Mouse (Mus musculus) intestine, embryonic 16.5 days (tissue): ENCODE results near the gene Hipk2. TPM values are rescaled to one million over a fixed set of nuclear protein-coding genes. Genes with fewer than 3 reads are reported as not detected.

Experiments used
- ATAC-seq: fragments of 200-750 bp; cut with Nextera tagmentation; 2 replicates; pipeline ENCODE4 v1.8.0; 2017; ENCODE audit warnings: moderate TSS enrichment, moderate library complexity
- H3K27ac ChIP-seq: fragments of 300-500 bp; sonication (generic); 2 replicates; pipeline ENCODE4 v1.5.1; 2014; ENCODE audit warnings: mild to moderate bottlenecking, low read length
- H3K27me3 ChIP-seq: fragments of 300-500 bp; sonication (generic); replicated peaks from 2 replicates; pipeline ENCODE4 v1.6.1; 2014; ENCODE audit warnings: low read length, control low read depth, mixed read lengths; ENCODE audit not compliant: control insufficient read depth, insufficient read depth
- H3K36me3 ChIP-seq: fragments of 300-500 bp; sonication (generic); 2 replicates; pipeline ENCODE4 v1.6.1; 2014; ENCODE audit warnings: low read length, control low read depth; ENCODE audit not compliant: control insufficient read depth, insufficient read depth
- H3K4me1 ChIP-seq: fragments of 300-500 bp; sonication (generic); 2 replicates; pipeline ENCODE4 v1.6.1; 2014; ENCODE audit warnings: low read length, control low read depth, mixed read lengths; ENCODE audit not compliant: control insufficient read depth, insufficient read depth
- H3K4me2 ChIP-seq: fragments of 300-500 bp; sonication (generic); 2 replicates; pipeline ENCODE4 v1.6.1; 2014; ENCODE audit warnings: low read depth, low read length, control low read depth
- H3K4me3 ChIP-seq: fragments of 300-500 bp; sonication (generic); 2 replicates; pipeline ENCODE4 v1.5.1; 2014; ENCODE audit warnings: mild to moderate bottlenecking, low read length
- H3K9ac ChIP-seq: fragments of 300-500 bp; sonication (generic); 2 replicates; pipeline ENCODE4 v1.6.1; 2014; ENCODE audit warnings: low read depth, low read length
- H3K9me3 ChIP-seq: fragments of 300-500 bp; sonication (generic); 2 replicates; pipeline ENCODE4 v1.6.1; 2016; ENCODE audit warnings: low read length, control low read depth; ENCODE audit not compliant: control insufficient read depth
- WGBS: fragments of 180-500 bp; shearing (Covaris S2); extraction: QIAGEN DNeasy Blood & Tissue Kit; methylation state at CpG from one replicate; pipeline ENCODE4 v1.1.7; 2014; 5-methylcytosine and 5-hydroxymethylcytosine counted together
- polyA plus RNA-seq: library from polyadenylated mRNA; unstranded; fragments of >200 nt; fragmentation: Nextera tagmentation; extraction: Ambion mirVana; gene quantifications from 2 replicates; pipeline ENCODE4 v1.2.1, GENCODE M21; 2015

Hipk2 gene
- polyA plus RNA-seq, 1 experiment from 2014 or later: 18.7 TPM

DNA sequence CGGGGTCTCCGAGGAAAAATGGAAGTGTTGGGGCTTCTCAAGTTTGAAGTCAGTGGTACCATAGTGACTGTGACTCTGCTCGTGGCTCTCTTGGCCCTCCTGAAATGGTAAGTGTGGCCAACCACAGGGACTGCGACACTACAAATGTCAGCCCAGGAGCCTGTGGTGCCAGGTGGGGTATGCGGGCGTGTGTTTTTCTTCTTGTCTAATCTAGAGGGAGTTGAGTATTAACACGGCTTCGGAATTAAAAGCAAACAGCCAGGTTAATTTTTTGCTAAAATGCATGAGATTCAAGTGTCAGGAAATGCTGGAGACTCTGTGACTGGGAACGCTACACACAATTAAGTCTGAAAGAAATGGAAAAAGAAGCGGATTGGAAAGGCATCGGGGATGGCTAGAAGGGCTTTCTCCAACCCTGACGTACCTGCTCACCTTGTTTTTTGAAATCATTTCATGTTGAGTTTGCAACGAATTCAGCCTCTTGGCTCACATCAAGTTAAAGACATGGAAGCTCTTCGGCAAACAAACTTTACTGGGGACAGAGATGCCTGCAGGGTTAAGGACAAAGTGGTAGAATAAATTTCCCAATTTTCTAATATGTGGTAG is 43.3 kb upstream of the Hipk2 start:
- H3K36me3 ChIP-seq: no peaks in the 10 kb centered on the region
- no peak overlapping the region for H3K4me3 ChIP-seq
- peak overlapping the region; percentile 23; the same call in 1 of the 2 replicates for H3K4me2 ChIP-seq
- peak overlapping the region; percentile 80 for H3K27ac ChIP-seq
- no peaks in the 10 kb centered on the region for H3K9me3 ChIP-seq
- no peaks in the 10 kb centered on the region for H3K27me3 ChIP-seq
- WGBS: 60% methylated on average over 14 of the region's 14 CpGs
- no peak overlapping the region for H3K9ac ChIP-seq
- H3K4me1 ChIP-seq: peaks cover 24% of the 10 kb centered on the region
- 0 out of 2 replicates have a peak, but pooled peaks have one; percentile 16 for ATAC-seq

DNA sequence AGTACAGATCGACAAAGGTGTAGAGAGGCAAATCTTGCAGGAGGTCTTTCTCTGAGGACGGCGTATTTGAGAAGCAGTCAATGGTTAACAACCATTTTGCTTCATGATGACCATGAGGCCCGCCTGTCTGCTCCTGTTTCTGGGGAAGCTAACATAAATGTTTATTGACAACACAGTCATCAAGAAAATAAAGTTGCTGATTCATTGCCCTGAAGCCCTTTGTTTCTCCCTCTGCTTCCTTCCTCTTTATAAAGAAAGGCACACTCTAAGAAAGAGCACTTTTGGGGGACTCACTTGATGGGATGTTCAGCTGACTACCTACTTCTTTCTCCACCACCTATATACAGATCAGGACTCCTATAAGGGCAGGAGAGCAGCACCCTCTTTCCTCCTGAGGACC is 42.8 kb upstream of the Hipk2 start:
- H3K4me2 ChIP-seq: no peak overlapping the region
- no peaks in the 10 kb centered on the region for H3K27me3 ChIP-seq
- H3K4me3 ChIP-seq: no peak overlapping the region
- 53% methylated on average over 4 of the region's 4 CpGs for WGBS
- H3K4me1 ChIP-seq: peaks cover 24% of the 10 kb centered on the region
- H3K9me3 ChIP-seq: no peaks in the 10 kb centered on the region
- peak overlapping the region; percentile 80 for H3K27ac ChIP-seq
- no peak for ATAC-seq
- no peak overlapping the region for H3K9ac ChIP-seq
- no peaks in the 10 kb centered on the region for H3K36me3 ChIP-seq

DNA sequence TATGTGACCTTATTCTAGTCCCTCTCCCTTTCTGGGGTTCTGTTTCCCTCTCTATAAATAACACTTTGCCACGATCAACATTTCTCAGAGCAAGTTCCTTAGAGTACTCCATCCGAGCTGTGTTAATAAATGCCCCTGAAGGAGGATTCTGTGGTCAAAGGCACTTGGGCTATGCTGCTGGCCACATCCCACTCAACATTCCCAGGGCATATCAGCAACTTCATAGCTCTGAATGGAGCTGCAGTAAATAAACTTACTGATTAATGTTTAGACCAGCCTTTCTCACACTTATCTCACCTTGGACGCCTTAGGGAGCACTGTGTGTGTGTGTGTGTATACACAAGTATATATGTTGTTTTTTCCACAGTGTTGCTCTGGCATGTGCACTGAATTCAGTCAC is 41.5 kb upstream of the Hipk2 start:
- Histone ChIP-seq H3K4me3 (no peak overlapping the region), H3K4me1 (peaks cover 23% of the 10 kb centered on the region), H3K27ac (no peak overlapping the region), H3K9me3 (no peaks in the 10 kb centered on the region), H3K4me2 (no peak overlapping the region), H3K27me3 (no peaks in the 10 kb centered on the region), H3K36me3 (no peaks in the 10 kb centered on the region), H3K9ac (no peak overlapping the region)
- no peak for ATAC-seq
- 48% methylated on average over 3 of the region's 3 CpGs for WGBS

DNA sequence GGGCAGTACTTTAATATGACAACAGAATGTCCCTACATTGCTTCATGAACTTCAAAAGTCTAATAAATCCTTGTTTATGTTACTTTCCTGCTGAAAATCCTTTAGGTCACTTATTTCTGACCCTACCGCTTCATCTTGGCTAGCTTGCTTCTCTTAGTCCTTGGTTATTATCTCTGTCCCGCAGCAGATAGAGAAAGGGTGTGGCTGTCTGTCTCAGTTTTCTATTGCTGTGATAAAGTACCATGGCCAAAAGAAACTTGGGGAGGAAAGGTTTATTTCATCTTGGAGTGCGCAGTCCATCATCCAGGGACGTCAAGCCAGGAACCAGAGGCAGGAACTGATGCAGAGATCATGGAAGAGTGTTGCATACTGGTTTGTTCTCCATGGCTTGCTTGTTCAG is 40.6 kb upstream of the Hipk2 start:
- ATAC-seq: no peak
- no peaks in the 10 kb centered on the region for H3K36me3 ChIP-seq
- no peak overlapping the region for H3K4me2 ChIP-seq
- no peaks in the 10 kb centered on the region for H3K9me3 ChIP-seq
- no peak overlapping the region for H3K4me3 ChIP-seq
- no peak overlapping the region for H3K27ac ChIP-seq
- 55% methylated on average over 4 of the region's 4 CpGs for WGBS
- H3K9ac ChIP-seq: no peak overlapping the region
- H3K27me3 ChIP-seq: no peaks in the 10 kb centered on the region
- H3K4me1 ChIP-seq: peaks cover 27% of the 10 kb centered on the region

DNA sequence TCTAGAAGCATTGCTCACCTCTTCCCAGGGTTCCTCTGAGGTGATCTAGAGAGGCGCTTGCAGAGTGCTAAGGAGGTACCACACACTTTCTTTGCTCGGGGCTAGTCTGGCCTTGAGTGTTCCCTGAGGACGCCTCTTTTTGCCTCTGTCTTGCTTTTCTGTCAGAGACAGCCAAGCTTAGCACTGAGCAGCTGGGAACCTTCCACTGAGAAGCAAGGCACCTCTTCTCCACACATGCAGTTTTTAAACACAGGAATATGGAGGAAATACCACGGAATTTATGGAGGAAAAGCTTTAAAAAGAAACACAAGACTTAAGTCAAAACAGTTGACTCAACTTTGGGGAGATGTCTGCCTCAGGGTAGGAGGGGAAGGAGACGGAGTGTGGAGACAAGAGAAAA is 39.8 kb upstream of the Hipk2 start:
- Histone ChIP-seq H3K9ac (no peak overlapping the region), H3K4me2 (no peak overlapping the region), H3K27ac (no peak overlapping the region), H3K9me3 (no peaks in the 10 kb centered on the region), H3K27me3 (no peaks in the 10 kb centered on the region), H3K4me3 (no peak overlapping the region), H3K4me1 (peaks cover 27% of the 10 kb centered on the region), H3K36me3 (no peaks in the 10 kb centered on the region)
- 56% methylated on average over 5 of the region's 5 CpGs for WGBS
- ATAC-seq: no peak

DNA sequence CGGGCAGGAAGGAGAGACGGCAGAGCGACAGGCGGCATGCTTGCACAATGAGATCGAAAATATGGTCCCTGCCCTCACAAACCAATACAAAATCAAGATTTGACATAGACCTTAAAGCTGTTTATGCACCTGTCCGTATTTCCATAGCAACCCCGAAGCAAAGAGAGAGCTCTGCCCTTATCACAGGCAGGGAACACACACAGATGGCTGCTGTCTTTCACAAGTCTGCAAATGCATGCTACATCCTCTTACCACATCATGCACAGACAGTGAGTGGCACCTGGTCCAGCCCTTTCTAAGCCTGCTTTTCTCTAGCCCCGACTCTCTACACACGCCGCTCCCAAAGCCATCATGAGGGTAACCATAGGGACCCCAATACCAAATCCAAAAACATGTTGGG is 38.2 kb upstream of the Hipk2 start:
- H3K27me3 ChIP-seq: no peaks in the 10 kb centered on the region
- H3K9me3 ChIP-seq: no peaks in the 10 kb centered on the region
- no peak overlapping the region for H3K9ac ChIP-seq
- no peak overlapping the region for H3K4me2 ChIP-seq
- H3K4me3 ChIP-seq: no peak overlapping the region
- no peak overlapping the region for H3K27ac ChIP-seq
- H3K36me3 ChIP-seq: no peaks in the 10 kb centered on the region
- peaks cover 34% of the 10 kb centered on the region for H3K4me1 ChIP-seq
- no peak for ATAC-seq
- whole genome bisulfite sequencing: 76% methylated on average over 10 of the region's 10 CpGs

DNA sequence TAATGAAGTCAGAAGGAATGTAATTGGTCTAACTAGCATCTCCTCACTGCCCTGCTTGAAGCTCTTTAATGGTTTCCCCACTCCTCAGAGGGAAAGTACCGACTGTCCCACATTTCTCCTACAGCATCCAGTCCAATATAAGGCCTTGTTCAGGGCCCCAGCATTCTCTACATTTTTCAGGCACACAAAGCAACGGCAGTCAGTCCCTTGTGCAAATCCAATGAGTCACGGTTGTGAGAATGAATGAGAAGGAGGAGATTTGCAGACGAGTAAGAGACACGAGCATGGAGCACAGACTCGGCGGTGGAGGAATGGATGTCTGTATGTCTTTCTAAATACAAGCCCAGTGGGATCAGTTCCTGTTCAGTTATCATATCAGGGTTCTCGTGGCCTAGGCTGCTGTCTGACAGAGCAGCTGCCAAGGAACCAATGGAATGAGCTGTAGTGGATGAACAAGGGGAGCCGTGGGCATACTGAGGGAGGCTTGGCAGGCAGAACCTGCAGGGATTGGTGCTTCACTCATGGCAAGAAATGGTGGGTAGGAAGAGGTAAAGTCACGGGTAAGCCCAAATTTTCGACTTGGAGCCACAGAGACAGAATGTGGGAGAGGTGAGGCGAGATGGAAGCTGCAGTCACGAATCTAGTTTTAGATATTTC is 37.5 kb upstream of the Hipk2 start:
- Histone ChIP-seq H3K4me2 (no peak overlapping the region), H3K9ac (no peak overlapping the region), H3K27ac (no peak overlapping the region), H3K27me3 (no peaks in the 10 kb centered on the region), H3K9me3 (no peaks in the 10 kb centered on the region), H3K36me3 (no peaks in the 10 kb centered on the region), H3K4me3 (no peak overlapping the region), H3K4me1 (peaks cover 29% of the 10 kb centered on the region)
- WGBS: 77% methylated on average over 13 of the region's 13 CpGs
- no peak for ATAC-seq

DNA sequence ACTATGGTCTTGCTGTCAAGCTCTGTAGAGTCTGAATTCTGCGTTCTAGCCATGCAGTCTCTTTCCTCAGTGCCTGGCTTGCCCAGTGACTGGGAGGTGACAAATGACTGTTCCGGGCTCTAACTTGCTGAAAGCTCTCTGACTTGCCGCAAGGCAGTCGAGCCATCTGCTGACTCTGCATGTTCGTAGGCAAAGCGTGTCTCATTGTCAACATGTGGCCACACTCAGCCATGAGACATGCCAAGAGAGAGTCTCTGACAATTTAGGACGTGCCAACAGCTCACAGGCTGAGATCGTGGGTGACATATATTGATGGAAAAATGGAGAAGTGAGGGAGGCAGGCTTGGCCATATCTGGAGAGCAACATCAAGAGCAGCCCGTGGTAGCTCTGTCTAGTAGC is 36.9 kb upstream of the Hipk2 start:
- Histone ChIP-seq H3K27me3 (no peaks in the 10 kb centered on the region), H3K4me1 (peaks cover 23% of the 10 kb centered on the region), H3K36me3 (no peaks in the 10 kb centered on the region), H3K4me2 (no peak overlapping the region), H3K27ac (no peak overlapping the region), H3K9ac (no peak overlapping the region), H3K9me3 (no peaks in the 10 kb centered on the region), H3K4me3 (no peak overlapping the region)
- 80% methylated on average over 9 of the region's 9 CpGs for WGBS
- no peak for ATAC-seq

DNA sequence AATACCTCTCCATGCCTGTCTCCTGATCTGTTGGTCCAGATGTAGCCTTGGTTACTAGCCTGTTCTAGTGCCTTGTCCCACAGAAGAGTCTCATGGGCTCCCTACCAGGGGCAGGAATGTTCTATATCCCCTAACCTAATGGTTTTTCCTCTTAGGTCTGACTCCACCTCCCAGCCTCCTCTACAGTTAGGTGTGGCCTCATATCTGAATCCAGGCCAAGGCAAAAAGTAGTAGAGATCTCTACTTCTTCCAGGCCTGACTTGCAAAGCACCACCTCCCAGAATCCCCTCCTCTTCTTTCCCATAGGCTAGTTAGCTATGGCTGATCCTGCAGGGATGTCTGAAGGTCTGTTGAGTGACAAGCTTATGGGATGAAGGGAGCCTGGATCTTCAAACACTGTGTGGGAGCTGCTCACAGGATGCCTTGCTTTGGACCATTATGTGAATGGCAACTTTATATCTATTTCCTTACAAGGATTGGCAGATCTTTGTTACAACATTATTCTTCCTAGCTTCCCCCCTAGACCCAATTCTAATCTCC is 36.2 kb upstream of the Hipk2 start:
- Histone ChIP-seq H3K9ac (no peak overlapping the region), H3K4me3 (no peak overlapping the region), H3K4me1 (peaks cover 21% of the 10 kb centered on the region), H3K27ac (no peak overlapping the region), H3K9me3 (no peaks in the 10 kb centered on the region), H3K27me3 (no peaks in the 10 kb centered on the region), H3K36me3 (no peaks in the 10 kb centered on the region), H3K4me2 (no peak overlapping the region)
- ATAC-seq: no peak
